Mouse (Mus musculus): ENCODE measurements around the gene Slit3.

The Slit3 gene

DNA sequence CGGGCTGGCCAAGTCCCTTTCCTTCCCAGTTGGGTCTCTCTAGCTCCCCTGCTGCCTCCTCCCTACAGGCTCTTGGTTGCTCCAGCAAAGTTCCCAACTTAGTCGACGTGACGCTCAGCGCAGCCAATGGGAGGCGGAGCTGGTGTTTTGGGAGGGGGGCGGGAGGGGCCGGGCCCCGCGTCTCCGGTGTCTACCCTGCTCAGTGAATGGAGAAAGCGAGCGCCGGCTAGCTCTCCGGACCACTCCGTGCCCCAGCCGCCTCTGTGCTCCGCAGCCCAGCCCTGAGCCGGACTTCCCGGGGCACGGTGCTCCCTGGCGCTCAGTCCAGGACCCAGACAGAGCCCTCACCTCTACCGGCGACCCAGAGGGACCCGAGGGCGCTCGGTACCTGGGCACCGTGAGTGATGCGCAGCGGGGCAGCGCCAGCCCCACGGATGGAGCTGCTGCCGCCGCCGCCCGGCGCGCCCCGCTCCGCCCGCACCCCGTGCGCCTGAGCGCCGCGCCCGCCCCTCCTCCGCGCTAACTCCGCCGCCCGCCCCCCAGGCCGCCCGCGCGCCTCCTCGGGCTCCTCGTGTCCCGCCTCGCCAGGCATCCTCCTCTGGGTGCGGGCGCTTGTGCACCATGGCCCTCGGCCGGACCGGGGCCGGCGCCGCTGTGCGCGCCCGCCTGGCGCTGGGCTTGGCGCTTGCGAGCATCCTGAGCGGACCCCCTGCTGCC lies at the start of gene Slit3:
Gene Slit3, plus strand, starts transcription at position 331 of the 717 bp plus-strand sequence.
- peak; percentile 42 to 49 for DNase-seq

DNA sequence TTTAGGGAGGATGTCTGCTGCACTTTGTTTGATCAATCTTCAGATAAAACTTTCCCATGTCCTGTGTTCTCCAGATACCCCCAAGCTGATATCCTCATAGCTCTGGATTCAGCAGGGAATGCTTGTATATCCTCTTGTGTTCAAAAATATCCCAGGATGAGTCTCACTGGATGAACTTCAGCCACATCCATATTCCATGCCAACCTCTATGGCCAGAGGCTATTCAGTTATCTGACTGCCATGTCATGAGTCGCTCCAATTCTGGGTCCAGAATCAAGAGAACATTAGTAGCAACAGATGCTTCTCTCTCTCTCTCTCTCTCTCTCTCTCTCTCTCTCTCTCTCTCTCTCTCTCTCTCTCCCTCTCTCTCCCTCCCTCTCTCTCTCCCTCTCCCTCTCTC lies 49.6 kb upstream of the Slit3 start:
- DNase-seq = no peak

DNA sequence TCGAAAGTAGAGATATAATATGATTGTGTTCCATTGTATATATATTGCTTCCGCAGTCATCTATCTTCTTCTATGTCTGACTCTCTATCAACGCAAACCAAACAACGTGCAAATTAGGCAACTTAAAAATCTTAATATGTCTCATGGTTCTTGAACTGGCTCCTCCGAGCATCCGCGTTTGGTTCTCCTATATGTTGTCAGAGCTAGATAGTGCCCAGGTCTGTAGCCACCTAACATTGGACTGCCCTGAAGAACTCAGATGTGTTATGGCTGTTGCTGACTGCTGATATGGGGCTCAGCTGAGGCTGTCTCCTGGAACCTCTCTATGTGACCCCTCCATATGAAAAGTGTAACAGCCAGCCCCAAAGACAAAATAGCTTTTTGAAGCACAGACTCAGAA lies 45.6 kb upstream of the Slit3 start:
- DNase-seq = no peak

DNA sequence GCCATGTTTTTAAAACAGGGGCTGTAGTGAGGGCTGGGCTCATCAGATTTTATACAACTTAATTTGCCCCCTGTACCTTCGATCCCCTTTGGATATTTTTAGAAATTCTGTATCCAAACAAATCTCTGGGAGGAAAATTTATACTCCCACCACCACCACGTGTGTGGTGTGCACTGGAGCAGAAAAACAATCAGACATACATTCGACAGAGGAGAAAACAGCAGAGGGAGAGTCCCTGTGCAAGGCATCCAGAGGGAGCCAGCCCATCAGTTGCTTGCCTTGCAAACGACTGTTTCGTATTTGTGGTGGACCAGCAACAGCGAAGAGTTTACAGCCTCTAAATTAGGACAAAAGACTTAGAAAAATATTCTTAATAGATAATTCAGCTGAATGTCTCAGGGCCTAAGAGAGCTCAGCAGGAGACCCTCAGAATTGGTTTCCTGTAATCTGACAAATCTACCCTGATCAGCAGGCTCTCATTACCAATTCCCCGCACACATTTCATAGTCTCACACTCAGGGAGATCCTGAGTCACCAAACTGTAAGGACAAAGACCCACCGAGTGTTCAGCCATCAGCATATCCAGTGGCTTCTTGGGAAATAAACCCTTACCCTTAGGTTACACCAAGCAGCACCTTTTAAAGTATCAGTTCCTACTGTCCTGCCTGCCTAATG lies 40.4 kb upstream of the Slit3 start:
- DNase-seq = no peak

DNA sequence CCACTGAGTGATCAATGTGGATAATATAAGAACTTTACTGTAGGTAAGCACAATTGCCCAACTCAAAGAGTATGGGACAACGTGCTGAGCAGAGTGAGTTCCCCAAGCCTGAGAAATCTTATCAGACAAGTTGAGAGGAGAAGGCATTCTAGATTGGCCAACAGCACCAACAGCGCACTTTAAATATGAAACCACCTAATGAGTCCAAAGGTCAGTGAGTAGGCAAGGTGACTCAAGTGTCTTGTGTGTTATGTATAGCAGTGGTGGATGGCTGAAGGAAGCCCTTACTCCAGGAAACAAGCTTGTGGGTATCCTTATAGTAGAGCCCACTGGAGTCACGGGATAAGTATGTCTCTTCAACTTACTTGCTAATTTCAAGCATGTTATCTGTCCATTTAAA lies 38.7 kb upstream of the Slit3 start:
- DNase-seq = no peak

DNA sequence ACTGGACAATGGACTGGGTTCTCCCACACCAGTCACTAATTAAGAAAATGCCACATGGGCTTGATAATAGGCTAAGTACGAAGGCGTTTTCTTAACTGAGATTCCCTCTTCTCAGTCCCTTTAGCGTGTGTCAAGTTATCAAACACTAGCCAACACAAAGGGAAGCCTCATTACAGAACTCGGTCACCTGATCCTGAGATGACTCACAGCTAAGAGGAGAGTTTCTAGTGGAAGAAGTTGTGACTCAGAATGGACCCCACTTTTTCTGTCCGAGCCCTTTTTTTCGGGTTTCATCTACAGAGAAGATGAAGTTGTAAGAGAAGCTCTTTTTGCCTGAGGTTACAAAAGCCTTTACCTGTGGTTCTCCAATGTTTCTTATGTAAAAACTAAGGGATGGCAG lies 38.0 kb upstream of the Slit3 start:
- no peak for DNase-seq

DNA sequence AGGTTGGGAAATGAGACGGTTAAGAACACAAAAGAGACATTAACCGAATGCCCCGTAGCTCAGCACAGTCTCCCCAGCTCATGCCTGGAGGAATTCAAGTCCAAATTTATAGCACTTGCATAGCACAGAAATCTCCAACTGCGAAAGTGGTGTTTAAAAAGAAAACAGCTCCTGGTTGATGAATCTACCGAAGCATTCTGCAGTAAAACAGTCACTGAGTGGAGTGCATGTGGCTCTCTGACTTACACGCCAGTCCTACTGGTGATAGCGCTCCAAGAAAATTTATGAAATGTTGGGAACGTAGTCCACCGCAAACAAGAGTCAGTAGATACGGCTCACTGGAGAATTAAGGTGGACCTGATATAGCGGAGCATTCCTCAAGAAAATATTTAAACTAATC lies 35.7 kb upstream of the Slit3 start:
- DNase-seq = no peak

DNA sequence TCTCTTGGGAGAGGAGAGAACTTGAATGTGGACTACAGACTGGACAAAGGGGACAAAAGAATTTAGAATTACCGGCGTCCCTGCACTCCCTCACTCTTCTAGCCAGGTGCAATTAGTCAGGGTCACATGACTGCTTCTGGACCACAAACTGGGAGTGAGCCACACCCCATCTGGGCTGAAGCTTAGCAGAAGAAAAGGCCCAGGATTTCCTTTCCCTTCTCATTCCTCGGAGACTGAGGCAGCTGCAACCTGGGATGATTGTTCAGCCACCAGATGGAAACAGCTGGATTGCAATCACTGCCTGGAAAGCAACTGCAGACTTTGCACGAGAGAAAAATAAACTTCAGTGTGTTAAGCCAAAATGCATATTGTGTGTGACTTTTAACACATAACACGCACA lies 35.0 kb upstream of the Slit3 start:
- DNase-seq = no peak

DNA sequence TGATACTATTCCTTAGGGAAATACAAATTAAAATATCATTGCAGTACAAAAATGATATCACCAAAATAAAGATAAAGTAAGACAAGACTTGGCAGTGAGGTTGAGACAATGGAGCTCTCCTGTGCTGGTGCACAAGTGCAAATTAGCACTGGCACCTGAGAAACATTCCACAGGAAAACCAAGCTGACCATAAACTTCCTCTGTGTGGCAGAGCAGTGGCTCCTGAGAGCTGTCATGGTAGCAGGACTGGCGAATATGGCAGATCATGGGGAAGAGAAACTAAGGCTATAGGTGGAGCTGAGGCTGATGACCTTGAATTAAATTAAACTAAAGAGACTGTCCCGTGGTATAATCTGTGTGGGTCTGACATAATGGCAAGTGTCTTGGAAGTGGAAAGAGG lies 33.6 kb upstream of the Slit3 start:
- DNase-seq = no peak

DNA sequence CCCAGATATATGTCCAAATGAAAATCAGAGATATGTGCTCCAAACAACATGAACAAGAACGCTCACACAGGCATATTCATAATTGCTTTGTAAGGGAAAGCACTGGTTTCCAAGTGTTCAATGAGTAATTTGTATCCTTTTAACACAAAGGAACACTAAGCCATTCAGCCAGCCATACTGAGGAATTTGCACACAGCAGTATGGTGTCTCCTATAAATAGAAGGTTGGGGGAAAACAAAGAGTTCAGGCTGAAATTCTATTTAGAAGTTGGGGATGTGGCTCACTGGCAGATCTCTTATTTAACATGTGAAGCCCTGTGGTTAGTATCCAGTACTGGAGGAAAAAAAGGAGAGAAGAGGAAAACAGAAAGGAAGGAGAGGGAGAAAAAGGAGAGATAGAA lies 32.9 kb upstream of the Slit3 start:
- DNase-seq = no peak

DNA sequence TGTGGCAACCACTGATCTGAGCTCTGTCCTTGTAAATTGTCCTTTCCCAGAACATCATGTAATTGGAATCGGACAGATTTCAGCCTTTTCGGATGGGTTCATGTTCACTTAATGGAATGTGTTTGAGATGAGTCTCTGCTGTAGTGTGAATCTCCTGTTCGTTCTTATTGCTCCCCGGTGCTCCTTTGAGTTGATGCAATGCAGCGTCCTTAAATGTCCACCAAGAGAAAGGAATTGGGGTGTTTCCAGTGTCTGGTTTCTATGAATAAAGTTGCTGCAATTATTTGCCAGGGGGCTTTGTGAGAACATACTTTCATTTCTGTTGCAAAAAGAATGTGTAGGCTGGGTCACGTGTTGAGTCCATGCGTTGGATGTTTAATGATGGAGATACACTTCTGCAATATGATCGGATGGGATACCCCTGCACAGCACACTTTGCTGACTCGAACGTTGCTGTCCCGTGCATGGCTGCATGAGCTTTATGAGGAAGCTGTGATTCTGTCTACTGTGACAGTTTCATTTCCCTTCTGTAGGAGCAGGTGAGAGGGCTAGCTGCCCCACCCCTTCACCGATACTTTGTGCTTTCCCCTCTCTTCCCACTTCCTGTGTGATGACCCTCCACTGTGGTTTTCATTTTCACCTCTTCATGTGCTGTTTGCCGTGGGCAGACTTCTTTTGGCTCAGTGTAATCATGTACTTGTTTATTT lies 30.2 kb upstream of the Slit3 start:
- DNase-seq = peak; percentile 4 to 5

DNA sequence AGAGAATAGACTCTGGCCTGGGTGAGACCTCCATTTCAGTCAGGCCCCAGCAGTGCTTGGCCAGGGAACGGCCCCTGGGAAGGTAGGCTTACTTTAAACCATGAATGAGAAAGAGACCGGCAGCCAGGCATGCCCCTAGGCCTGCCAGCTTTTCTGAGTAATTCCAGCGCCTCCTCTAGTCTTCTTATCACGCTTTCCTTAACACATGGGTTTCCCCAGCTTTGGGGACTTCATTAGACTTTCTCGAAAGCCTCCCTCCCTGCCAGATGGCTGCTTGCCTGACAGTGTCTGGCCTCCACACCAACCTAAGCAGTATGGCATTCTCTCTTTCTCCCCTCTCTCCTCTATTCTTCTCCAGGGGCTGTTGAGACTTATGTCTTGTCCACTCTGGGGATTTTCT lies 24.5 kb upstream of the Slit3 start:
- DNase-seq = no peak

DNA sequence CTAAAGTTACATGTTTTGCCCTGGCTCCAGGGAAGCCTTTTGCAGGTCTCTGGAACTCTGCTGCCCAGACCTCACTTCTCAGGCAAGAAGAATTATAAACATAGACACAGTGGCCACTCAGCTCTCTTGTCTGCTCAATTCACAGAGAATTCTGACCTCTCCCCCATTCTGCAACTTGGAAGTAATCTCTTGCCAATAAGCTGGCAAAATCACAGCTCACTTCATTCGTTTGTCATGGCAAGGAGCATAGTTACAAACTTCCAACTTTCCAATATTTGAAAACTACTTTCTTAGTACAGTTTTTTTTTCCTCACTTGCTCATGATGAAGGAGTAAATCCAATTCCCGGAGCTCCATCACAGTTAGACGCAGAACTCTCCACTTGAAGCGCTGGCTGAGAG lies 11.2 kb upstream of the Slit3 start:
- no peak for DNase-seq

DNA sequence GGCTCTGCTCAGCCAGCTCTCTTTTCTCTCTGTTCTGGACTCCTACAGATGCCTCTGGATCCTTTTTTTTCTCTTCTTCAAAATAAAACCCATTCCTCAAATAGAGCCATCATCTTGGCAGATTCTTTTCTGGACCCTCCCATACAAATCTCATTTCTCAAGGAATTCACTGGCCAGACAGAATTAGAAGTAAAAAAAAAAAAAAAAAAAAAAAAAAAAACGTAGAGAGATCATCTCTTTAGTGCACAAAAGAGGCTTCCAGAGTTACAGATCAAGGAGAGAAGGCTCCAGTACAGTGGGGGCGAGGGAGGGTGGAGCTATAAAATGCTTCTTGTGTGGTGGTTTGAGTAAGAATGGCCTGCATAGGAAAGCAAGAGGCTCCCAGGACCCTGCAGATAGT lies 10.2 kb upstream of the Slit3 start:
- no peak for DNase-seq

DNA sequence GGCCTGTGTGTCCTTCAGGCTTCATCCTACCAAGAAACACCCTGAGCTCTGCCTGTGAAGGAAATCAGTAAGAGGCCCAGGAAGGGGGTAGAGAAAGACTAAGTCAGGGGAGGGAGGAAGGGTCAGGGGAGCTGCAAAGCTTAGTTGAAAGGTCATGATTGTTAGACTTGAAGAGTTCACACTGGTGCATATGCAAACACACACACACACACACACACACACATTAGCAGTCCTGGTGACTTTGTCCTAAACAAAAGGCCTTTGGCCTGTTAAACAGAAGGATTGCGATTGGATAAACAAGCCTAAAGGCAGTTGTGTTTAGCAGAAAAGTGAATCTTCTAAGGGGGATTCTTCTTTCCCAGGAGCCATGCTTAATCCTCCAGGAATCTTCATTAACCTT lies 7.7 kb upstream of the Slit3 start:
- no peak for DNase-seq

DNA sequence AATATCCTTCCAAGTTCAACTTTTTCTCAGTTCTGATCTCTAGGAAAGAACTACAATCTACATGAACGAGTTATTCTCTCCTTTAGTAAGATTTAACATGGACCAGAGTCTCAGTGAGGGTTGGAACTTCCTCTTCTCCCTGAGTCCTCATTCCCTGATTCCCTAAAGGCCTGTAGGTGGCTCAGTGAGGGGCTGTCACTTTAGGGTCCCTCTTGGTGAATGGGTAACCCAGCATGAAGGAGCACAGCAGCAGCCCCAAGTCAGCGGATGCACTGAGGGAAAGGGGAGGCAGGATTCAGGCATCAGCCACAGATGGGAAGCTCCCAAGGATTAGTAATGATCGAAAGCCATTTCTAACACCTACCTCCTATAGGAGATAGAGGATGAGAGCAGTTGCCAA lies 4.6 kb upstream of the Slit3 start:
- DNase-seq = no peak

DNA sequence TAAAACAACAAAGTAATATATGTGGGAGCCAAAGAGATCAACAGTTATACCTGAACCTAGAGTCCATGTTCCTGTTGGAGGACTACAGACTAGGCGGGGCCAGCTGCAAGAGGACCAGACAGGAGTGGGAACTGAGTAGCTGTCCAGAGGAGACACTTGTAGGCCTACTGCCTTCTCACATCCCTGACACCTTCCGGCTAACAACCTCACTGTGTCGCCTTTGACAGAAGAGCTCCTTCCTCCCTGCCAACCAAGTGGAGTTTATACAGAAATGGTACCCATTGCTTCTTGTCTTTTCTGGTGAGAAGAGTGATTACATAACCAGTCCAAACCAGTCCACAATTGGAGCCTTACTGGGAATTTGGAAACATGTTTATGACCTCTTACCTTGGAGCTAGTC lies 3.2 kb upstream of the Slit3 start:
- no peak for DNase-seq

DNA sequence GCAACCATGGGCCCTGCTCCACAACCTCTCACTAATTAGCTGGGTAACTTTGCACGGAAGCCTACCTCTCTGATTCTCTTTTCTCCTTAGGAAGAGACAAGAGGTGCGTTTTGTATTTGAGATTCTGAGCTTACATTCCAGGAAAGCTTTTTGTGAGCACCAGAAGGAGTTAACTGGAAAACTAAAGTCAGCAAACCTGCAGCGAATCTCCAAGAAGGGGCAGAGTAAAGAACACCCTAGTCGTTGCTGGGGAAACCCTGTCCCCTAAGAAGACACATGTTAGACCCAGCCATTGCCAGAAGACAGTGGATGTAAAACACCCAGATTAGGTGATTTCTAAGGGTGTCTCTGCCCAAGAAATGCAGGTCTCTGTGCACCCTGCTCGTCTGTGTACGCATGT lies 2.3 kb upstream of the Slit3 start:
- no peak for DNase-seq

DNA sequence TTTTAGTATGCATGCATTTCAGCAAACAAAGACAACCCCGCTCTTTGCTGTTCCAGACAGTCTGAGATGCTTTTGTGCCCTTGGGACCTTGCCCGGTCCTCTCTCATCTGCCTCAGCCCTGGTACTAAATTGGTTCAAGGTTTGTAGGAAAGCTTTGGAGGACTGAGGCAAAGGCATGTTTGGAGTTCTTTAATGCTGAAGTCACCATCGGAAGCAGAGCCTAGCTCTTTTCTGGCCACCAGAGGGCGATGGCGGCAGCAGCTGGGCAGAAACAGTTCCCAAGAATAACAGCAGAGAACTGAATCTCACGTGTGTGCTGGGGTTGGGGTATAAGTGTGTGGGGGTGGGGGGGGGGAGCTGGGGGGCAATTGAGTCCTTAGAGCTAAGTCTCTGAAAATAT lies 1.7 kb upstream of the Slit3 start:
- peak; percentile 61 to 71 for DNase-seq

DNA sequence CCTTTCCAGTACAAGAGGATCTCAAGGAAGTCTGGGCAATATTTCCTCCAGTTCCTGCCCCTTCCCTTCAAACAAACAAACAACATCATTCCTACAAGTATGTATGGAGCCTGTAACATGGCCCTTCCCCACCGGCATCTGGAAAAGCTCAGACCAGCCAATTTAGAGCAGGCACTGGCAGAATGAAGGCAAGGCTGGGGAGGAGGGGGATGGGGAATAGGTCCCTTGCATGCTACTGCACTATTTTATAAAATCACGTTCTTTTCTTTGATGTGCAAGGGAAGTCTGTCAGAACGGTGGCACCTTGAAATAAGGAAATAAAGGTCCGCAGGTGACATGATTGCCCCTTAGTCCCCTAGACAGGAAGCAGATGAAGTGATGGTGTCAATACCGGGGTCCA lies 948 bp upstream of the Slit3 start:
- no peak for DNase-seq

DNA sequence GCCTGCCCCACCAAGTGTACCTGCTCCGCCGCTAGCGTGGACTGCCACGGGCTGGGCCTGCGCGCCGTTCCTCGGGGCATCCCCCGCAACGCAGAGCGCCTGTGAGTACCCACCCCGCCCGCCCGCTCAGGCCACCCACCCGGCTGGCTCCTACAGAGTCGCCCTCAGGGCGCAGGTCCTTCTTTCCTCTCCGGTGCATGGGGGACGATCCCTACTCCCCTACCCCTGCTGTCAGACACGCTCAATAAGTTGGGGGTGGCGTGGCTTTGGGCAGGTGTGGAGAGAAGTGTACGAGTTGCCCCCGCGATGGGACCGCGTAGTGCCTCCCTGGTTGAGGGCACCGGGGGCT lies 561 bp downstream of the Slit3 start:
- DNase-seq = no peak

DNA sequence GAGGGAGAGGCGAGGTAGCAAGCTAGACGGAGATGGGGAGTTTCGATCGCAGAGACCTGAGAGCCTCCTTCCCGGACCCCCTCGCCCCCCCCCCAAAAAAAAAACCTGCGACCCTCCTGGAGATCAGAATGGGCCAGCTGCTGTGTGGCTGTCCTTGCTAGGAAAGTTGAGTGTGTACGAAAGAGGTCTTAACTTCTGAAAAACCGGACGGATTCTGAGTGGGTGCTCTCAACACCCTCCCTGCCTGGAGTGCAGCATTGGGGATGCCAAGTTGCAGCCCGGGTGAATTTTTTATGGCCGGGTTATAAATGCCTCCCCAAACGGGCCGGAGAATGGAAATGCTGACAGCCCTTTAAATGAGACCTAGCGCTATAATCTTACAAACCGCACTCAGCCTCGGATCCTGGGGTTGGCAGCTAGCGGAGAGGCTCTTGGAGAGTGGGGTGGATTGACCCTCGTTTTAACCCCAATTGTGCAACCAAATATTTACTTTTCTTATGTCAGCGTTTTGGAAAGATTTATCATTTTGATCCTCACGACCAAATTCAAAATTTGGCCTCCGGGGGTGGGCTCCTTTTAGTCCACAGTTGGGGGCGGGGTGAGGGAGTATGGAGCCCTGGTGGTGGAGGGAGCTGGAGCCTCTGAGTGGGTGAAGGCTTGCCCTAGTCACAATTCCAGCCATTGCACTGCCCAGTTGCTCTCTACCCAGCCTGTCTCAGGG lies 1.2 kb downstream of the Slit3 start:
- peak; percentile 13 to 23 for DNase-seq

DNA sequence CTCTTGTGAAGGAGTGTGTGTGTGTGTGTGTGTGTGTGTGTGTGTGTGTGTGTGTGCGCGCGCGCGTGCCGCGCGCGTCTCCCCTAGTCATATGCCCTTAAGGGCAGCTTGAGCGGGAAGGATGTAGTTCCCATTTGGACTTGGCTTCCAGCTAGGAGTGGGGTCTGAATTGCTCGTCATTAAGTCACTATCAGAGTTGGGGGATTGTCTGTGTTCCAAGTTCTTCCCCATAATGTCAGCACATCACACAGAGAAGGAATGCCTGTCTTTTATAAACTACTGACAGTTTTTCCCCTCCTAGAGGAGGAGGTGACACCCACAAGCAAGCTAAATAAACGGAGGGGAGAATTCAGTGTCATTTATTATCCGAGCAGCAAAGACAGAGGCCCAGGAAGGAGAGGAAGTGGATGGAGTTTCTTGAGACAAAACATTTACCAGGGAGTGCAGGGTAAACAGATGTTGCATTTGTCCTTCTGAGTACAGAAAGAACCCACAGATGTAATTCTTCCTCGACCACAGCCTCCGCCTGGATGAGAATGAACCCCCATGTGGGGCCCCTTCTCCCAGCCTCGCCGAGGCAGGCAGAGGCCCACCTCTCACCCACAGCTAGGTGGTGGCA lies 3.6 kb downstream of the Slit3 start:
- peak in 1 of 2 experiments; percentile 6 for DNase-seq

Data from lung, adult 18-20 months (tissue).